Mouse (Mus musculus) gastrocnemius, adult 18-20 months (tissue): Measurements from ENCODE around the gene Fam13a. TPM values are rescaled to one million over a fixed set of nuclear protein-coding genes. Genes with fewer than 3 reads are reported as not detected.

Experiments
- DNase-seq: peaks from one replicate; pipeline ENCODE4 v3.0.0; 2021; ENCODE audit warnings: low spot score
- total RNA-seq, 2 experiments: library from RNA; stranded (reverse); gene quantifications; 2 replicates each; pipeline ENCODE4 v1.2.3; 2021

Gene Fam13a
- total RNA-seq, 2 experiments from 2014 or later = 9.6 to 9.8 TPM

- no peak for DNase-seq
These were observed 134.4 kb downstream of the Fam13a start for GRCm38 (mm10) chr6:58889917-58890316.

- DNase-seq = no peak
These were observed 142.1 kb downstream of the Fam13a start for GRCm38 (mm10) chr6:58882271-58882670.

Other genes starting within 250 kb of the Fam13a start
- gene Herc3, start 193.1 kb downstream of the Fam13a start, total RNA-seq = 10 to 100 TPM; 50.9 to 64.2 TPM
- under 1 TPM; 0.17 to 0.50 TPM for gene Nap1l5, start 117.5 kb downstream of the Fam13a start, total RNA-seq
- 10 to 100 TPM in 1 of 2 experiments, 1 to 10 TPM in 1; 9.8 to 10.2 TPM for gene Tigd2, start 184.3 kb upstream of the Fam13a start, total RNA-seq